Mouse (Mus musculus) CH12.LX (cell line): ENCODE measurements around the gene Gm20388.

Source experiments
- CTCF ChIP-seq, 2 experiments: IDR thresholded peaks in 1 of 2; conservative IDR thresholded peaks in 1 of 2; 2 replicates each; pipeline ENCODE4 v1.5.1; 2011 to 2012; ENCODE audit warnings: low read depth in 2 of 2, low read length in 2 of 2, improper control_type of control experiment in 1 of 2, inconsistent platforms in 1 of 2, mild to moderate bottlenecking in 1 of 2, moderate library complexity in 1 of 2
- EP300 ChIP-seq: IDR thresholded peaks from 2 replicates; pipeline ENCODE4 v1.6.1; 2011; ENCODE audit warnings: low read length, improper control_type of control experiment
- MYC ChIP-seq: IDR thresholded peaks from 2 replicates; pipeline ENCODE4 v1.6.1; 2011; ENCODE audit warnings: low read depth, mild to moderate bottlenecking, improper control_type of control experiment, low read length
- POLR2A ChIP-seq: IDR thresholded peaks from 2 replicates; pipeline ENCODE4 v1.6.1; 2011; ENCODE audit warnings: low read depth, mild to moderate bottlenecking, improper control_type of control experiment, low read length
- SIN3A ChIP-seq: IDR thresholded peaks from 2 replicates; pipeline ENCODE4 v1.6.1; 2012; ENCODE audit warnings: low read length, improper control_type of control experiment, inconsistent platforms
- SMC3 ChIP-seq: IDR thresholded peaks from 2 replicates; pipeline ENCODE4 v1.6.1; 2011; ENCODE audit warnings: low read depth, low read length, improper control_type of control experiment

DNA sequence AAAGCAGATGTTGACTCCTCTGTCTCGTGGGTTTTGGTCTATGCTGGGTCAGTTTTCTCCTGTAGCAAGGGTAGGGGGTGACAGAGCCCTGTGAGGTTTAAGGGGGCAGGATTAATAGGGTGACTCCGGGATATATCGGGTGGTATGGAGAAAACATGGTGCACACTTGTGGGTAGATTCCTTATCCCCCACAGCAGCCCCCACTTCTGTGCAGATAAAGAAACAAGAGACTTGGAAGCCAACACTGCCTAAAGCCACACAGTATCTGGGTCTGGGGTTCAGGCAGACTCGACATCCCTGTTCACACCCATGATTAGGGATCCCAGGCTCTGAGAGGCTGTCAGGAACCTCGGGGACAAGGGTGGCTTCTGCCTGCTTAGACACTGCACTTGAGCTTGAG, 509.6 kb downstream of the Gm20388 start:
- TF ChIP-seq CTCF (conservative IDR thresholded peaks at IDR 0.05 in 1 of 2, IDR thresholded peaks at IDR 0.05 in 1 of 2; ENCODE audit: low read depth in 2 of 2, low read length in 2 of 2): no peak
- no peak for TF ChIP-seq SMC3
- TF ChIP-seq EP300: no peak
- TF ChIP-seq MYC: no peak
- TF ChIP-seq SIN3A: no peak
- TF ChIP-seq POLR2A: no peak
